Mouse (Mus musculus): Measurements from ENCODE around the gene Snrpe. TPM values are rescaled to one million over a fixed set of nuclear protein-coding genes. Genes with fewer than 3 reads are reported as not detected.

Snrpe gene
- total RNA-seq, 2 experiments from 2014 or later = 117 to 138 TPM

Other genes starting within 250 kb of the Snrpe start
- gene Etnk2, start 246.7 kb downstream of the Snrpe start, total RNA-seq (2021) = 10 to 100 TPM; 10.6 to 12.6 TPM
- 10 to 100 TPM; 10.1 to 12.4 TPM for gene Sox13, start 185.9 kb downstream of the Snrpe start, total RNA-seq (2021)
- 10 to 100 TPM in 1 of 2 experiments, 1 to 10 TPM in 1; 6.5 to 14.2 TPM for gene Zbed6, start 50.6 kb upstream of the Snrpe start, total RNA-seq (2021)
- gene Gm38394, start 51.0 kb upstream of the Snrpe start, total RNA-seq (2021) = 10 to 100 TPM; 24.3 to 34.9 TPM
- under 1 TPM; 0.16 to 0.64 TPM for gene Lax1, start 79.8 kb upstream of the Snrpe start, total RNA-seq (2021)
- 100 to 1,000 TPM; 110 to 134 TPM for gene Atp2b4, start 190.8 kb upstream of the Snrpe start, total RNA-seq (2021)

All from left cerebral cortex, postnatal 4 days (tissue).